Mouse (Mus musculus) intestine, embryonic 14.5 days (tissue): ENCODE measurements at regions not wholly inside any gene's neighbourhood (a gene's known extent, or its start where the extent isn't known, plus 50 kb on each side); places are given as distances from the start of the nearest gene placed in this dataset.

Source experiments
- ATAC-seq: fragments of 200-750 bp; cut with Nextera tagmentation; replicated peaks from 2 replicates; pipeline ENCODE4 v1.8.0; 2017; ENCODE audit warnings: low read depth, moderate number of reproducible peaks, moderate TSS enrichment, moderate library complexity; ENCODE audit not compliant: low FRiP score, low TSS enrichment
- DNase-seq: peaks from one replicate; pipeline ENCODE4 v3.0.0-alpha.2; 2018; ENCODE audit warnings: low spot score
- H3K27ac ChIP-seq: fragments of 300-500 bp; sonication (generic); 2 replicates; pipeline ENCODE4 v1.5.1; 2014; ENCODE audit warnings: low read depth, mild to moderate bottlenecking, control low read depth
- H3K27me3 ChIP-seq: fragments of 300-500 bp; sonication (generic); replicated peaks from 2 replicates; pipeline ENCODE4 v1.6.1; 2014; ENCODE audit warnings: low read length, control low read depth; ENCODE audit not compliant: control insufficient read depth, insufficient read depth
- H3K36me3 ChIP-seq: fragments of 300-500 bp; sonication (generic); 2 replicates; pipeline ENCODE4 v1.6.1; 2014; ENCODE audit warnings: low read length, control low read depth; ENCODE audit not compliant: control insufficient read depth, insufficient read depth
- H3K4me1 ChIP-seq: fragments of 300-500 bp; sonication (generic); replicated peaks from 2 replicates; pipeline ENCODE4 v1.6.1; 2014; ENCODE audit warnings: low read length, control low read depth, mixed read lengths; ENCODE audit not compliant: control insufficient read depth, insufficient read depth
- H3K4me2 ChIP-seq: fragments of 300-500 bp; sonication (generic); 2 replicates; pipeline ENCODE4 v1.6.1; 2014; ENCODE audit warnings: low read length
- H3K4me3 ChIP-seq: fragments of 300-500 bp; sonication (generic); 2 replicates; pipeline ENCODE4 v1.5.1; 2014; ENCODE audit warnings: low read depth, low read length, control low read depth, mixed read lengths
- H3K9ac ChIP-seq: fragments of 300-500 bp; sonication (generic); 2 replicates; pipeline ENCODE4 v1.6.1; 2014; ENCODE audit warnings: mild to moderate bottlenecking, low read length
- H3K9me3 ChIP-seq: fragments of 300-500 bp; sonication (generic); 2 replicates; pipeline ENCODE4 v1.6.1; 2016; ENCODE audit warnings: low read length, control low read depth; ENCODE audit not compliant: control insufficient read depth
- WGBS: fragments of 180-500 bp; shearing (Covaris S2); extraction: QIAGEN DNeasy Blood & Tissue Kit; methylation state at CpG from one replicate; pipeline ENCODE4 v1.1.7; 2014; 5-methylcytosine and 5-hydroxymethylcytosine counted together

DNA sequence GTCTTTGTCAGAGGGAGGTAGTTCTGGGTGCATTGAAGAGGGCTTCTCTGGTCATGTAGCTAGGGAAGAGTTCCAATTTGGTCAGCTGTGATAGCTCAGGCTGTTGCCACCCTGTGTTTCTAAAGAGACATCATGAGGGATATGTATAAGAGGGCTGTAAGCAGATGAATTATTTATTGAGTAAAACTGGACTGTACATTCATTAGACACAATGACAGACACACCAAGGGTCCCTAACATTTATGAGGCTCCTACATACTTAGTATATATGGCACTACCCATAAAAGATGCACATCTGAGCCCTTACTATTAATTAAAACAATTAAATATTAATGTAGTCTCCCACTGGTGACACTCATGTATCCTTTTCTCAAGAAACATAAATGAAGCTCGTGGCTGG lies 90.6 kb upstream of the Arg1 start:
- Histone ChIP-seq H3K4me3 (no peak overlapping the region), H3K36me3 (no peaks in the 10 kb centered on the region), H3K27me3 (no peaks in the 10 kb centered on the region), H3K4me1 (no peaks in the 10 kb centered on the region), H3K9ac (no peak overlapping the region), H3K9me3 (no peaks in the 10 kb centered on the region), H3K4me2 (no peak overlapping the region), H3K27ac (no peak overlapping the region)
- 77% methylated on average over 1 of the region's 1 CpGs for WGBS
- ATAC-seq (no peak), DNase-seq (no peak)

DNA sequence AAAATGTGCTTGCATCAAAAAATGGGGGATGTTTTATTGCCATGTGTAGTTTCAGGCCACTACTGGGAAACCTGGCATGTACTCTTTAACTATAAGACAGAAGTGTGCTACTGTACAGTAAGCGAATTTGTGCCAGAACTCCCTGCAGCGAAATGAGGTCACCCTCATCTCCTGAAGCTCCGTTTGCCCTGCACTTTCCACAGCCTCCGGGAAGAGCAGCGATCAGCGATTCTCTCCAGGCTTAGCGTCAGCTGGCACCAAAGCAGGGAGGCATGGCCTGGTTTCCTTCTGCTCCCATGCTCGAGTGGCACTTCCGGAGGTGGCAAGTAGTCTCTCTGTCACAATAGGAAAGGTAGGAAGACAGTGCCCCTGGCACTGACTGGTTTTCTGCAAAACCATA lies 88.8 kb upstream of the Arg1 start:
- WGBS, result 71% methylated on average over 9 of the region's 9 CpGs
- DNase-seq, result no peak

DNA sequence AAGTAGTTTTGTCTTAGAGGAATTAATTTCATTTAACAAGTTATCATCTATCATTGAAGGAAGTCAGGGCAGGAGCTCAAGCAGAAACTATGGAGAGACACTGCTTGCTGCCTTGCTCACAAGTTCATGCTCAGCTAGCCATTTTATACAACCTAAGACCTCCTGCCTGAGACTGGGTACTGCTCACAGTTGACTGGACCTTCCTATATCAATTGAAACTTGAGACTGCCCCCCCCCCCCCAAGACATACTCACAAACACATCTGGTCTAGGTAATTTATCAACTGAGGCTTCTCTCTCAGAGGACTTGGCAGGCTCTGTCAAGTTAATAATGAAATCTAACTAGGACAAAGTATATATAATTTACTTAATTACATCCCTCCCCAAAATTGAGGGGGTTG lies 84.8 kb upstream of the Arg1 start:
- no peaks in the 10 kb centered on the region for H3K27me3 ChIP-seq
- H3K27ac ChIP-seq, result no peak overlapping the region
- no peaks in the 10 kb centered on the region for H3K4me1 ChIP-seq
- H3K4me2 ChIP-seq, result no peak overlapping the region
- H3K9me3 ChIP-seq, result no peaks in the 10 kb centered on the region
- ATAC-seq, result no peak
- no peak for DNase-seq
- no peaks in the 10 kb centered on the region for H3K36me3 ChIP-seq
- no peak overlapping the region for H3K4me3 ChIP-seq
- no peak overlapping the region for H3K9ac ChIP-seq

More for the DNA sequence above, 88.8 kb upstream of the Arg1 start:
- Histone ChIP-seq H3K27ac (no peak overlapping the region), H3K4me1 (no peaks in the 10 kb centered on the region), H3K4me3 (no peak overlapping the region), H3K4me2 (no peak overlapping the region), H3K36me3 (no peaks in the 10 kb centered on the region), H3K9me3 (no peaks in the 10 kb centered on the region), H3K27me3 (no peaks in the 10 kb centered on the region), H3K9ac (no peak overlapping the region)
- ATAC-seq, result no peak

GRCm38 (mm10) chr10:25001299-25001698 lies 74.0 kb upstream of the Arg1 start:
- 86% methylated on average over 8 of the region's 8 CpGs for WGBS
- Histone ChIP-seq H3K4me3 (no peak overlapping the region), H3K9ac (no peak overlapping the region), H3K4me1 (no peaks in the 10 kb centered on the region), H3K4me2 (no peak overlapping the region), H3K27me3 (no peaks in the 10 kb centered on the region), H3K27ac (no peak overlapping the region), H3K9me3 (0 out of 2 replicates have a peak, but pooled peaks cover 3% of the 10 kb centered on the region), H3K36me3 (no peaks in the 10 kb centered on the region)
- ATAC-seq (no peak), DNase-seq (no peak)

DNA sequence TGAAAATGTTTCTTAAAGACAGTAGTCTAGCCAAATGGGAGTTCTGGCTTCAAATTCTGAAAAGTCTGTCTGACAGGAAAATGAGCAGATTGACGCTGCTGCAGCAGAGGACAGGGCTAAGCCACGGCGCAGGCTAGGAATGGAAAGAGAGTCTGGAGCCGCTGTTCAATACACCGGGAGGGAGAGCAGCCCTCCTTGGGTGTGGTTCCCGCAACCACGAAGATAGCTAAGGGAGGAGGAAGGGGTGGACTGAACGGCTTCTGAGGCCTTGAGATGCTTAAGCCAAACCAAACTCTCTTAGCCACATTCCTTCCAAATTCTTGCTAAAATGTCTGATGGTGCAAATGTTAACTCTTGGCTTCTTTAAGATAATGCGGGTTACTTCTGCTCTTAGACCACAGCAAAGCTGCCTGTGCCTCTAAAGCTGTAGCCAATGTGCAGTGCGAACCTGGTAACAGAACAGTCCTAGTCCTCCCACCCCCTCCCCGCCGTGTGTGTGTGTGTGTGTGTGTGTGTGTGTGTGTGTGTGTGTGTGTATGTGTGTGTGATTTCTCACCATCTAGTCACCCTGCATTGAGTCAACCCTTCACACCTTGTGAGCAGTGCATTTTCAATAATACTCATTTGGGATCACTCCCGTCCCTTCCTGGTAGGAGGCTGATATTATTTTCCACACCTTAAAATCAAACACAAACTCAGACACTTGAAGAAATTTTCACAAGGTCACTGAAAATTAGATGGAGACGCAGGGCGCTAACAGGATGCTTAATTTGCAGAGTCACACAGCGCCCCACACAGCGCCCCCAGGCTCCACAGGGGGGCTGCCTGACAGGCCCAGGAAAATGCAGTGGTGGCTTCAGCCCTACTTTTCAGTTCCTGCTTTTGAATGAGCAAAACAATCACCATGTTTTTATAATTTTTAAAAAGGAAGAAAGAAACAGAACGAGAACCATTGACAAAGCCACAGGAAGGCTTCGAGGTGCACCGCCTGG lies 73.2 kb upstream of the Arg1 start:
- 81% methylated on average over 20 of the region's 20 CpGs for WGBS
- DNase-seq, result no peak
- no peaks in the 10 kb centered on the region for H3K4me1 ChIP-seq

DNA sequence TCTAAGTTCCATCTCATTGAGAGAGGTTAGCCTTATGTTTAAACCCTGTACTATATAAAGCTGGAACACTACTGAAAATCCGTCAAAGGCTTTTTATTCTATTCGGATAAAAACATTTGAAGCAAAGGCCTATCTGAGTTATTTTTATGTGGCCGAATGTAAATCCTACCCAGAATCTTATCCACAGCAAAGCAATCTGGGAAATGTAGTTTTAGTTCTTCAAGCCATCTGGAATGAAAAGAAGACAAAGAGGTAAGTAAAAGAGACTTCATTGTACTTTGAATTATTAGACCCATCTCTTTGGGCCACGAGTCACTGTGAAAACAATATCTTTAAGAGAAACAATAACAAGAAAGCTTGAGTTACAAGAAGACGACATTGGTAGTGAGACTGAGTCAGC lies 72.5 kb upstream of the Arg1 start:
- H3K27me3 ChIP-seq, result no peaks in the 10 kb centered on the region
- no peaks in the 10 kb centered on the region for H3K4me1 ChIP-seq
- no peak overlapping the region for H3K4me3 ChIP-seq
- no peak for DNase-seq
- 78% methylated on average over 5 of the region's 5 CpGs for WGBS
- no peak for ATAC-seq
- H3K36me3 ChIP-seq, result no peaks in the 10 kb centered on the region
- H3K9ac ChIP-seq, result no peak overlapping the region
- no peak overlapping the region for H3K27ac ChIP-seq
- 0 out of 2 replicates have a peak, but pooled peaks cover 3% of the 10 kb centered on the region for H3K9me3 ChIP-seq
- no peak overlapping the region for H3K4me2 ChIP-seq

More for the DNA sequence above, 73.2 kb upstream of the Arg1 start:
- Histone ChIP-seq H3K9ac (no peak overlapping the region), H3K9me3 (0 out of 2 replicates have a peak, but pooled peaks cover 3% of the 10 kb centered on the region), H3K4me3 (no peak overlapping the region), H3K27ac (no peak overlapping the region), H3K4me2 (no peak overlapping the region), H3K27me3 (no peaks in the 10 kb centered on the region), H3K36me3 (no peaks in the 10 kb centered on the region)
- ATAC-seq, result no peak

DNA sequence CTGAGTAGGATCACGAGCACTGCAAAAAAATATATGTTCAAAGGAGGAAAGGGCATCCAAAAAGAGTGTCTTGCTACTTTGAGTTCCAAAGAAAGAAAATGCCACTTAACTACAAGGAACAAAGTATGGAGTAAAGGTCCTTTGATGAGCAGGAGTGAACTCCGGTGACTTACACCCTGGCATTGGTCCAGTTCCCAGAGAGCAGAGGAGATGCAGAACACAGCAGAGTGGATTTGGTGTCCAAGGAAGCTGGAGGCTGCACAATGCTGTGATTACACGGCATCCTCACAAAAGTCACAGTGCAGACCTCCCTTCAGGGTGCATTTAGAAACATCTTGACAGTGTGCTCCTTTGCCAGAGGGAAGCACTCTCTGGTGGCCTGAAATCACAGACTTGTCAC lies 70.4 kb upstream of the Arg1 start:
- no peaks in the 10 kb centered on the region for H3K36me3 ChIP-seq
- WGBS, result 91% methylated on average over 3 of the region's 3 CpGs
- 0 out of 2 replicates have a peak, but pooled peaks cover 3% of the 10 kb centered on the region for H3K9me3 ChIP-seq
- H3K4me2 ChIP-seq, result no peak overlapping the region
- H3K4me3 ChIP-seq, result no peak overlapping the region
- H3K4me1 ChIP-seq, result no peaks in the 10 kb centered on the region
- ATAC-seq (no peak), DNase-seq (no peak)
- no peak overlapping the region for H3K9ac ChIP-seq
- no peaks in the 10 kb centered on the region for H3K27me3 ChIP-seq
- H3K27ac ChIP-seq, result no peak overlapping the region

DNA sequence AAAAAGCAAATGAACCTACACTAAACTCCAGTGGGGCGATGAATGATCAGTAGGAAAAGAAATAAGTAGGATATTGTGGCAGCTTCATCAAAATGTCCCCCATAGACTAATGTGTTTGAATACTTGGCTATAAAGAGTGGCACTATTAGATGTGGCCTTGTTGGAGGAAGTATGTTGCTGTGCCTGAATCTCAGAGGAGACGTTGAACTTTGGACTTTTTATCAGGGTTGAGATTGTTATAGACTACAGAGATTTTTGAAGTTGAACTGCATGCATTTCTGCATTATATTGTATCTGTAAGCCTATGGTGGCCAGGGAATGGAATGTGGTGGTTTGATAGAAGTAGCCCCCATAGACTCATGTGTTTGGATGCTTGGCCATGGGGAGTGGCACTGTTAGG lies 68.5 kb upstream of the Arg1 start:
- no peaks in the 10 kb centered on the region for H3K4me1 ChIP-seq
- no peak for DNase-seq
- no peaks in the 10 kb centered on the region for H3K36me3 ChIP-seq
- no peak overlapping the region for H3K4me2 ChIP-seq
- WGBS, result 87% methylated on average over 2 of the region's 2 CpGs
- H3K4me3 ChIP-seq, result no peak overlapping the region
- no peaks in the 10 kb centered on the region for H3K27me3 ChIP-seq
- H3K9me3 ChIP-seq, result 0 out of 2 replicates have a peak, but pooled peaks cover 3% of the 10 kb centered on the region
- no peak overlapping the region for H3K9ac ChIP-seq
- no peak for ATAC-seq
- no peak overlapping the region for H3K27ac ChIP-seq
